Mouse (Mus musculus) T-helper 2 cell (primary cell): ENCODE results near the gene Lcp2.

Experiments
- in situ Hi-C: fragments of 300-600 bp; cut with MboI, MseI; formaldehyde crosslinking; loops from one replicate; pipeline ENCODE4 v1.15.1; 2025; ENCODE audit warnings: high pct_unique_total_duplicates

Lcp2 gene

GRCm38 (mm10) chr11:34042808-34043207 lies 3.9 kb upstream of the Lcp2 start:
- in situ Hi-C loops, result no loop called here

- in situ Hi-C loops, result loop anchor here (5.0 kb wide), 1 partner anchor 40 kb away; no protein-coding TSS in a partner anchor
Observed at GRCm38 (mm10) chr11:34047542-34047937, 820 bp downstream of the Lcp2 start.

- in situ Hi-C loops, result loop anchor here (5.0 kb wide), 1 partner anchor 41 kb away; no protein-coding TSS in a partner anchor
Observed at GRCm38 (mm10) chr11:34048375-34049124, 1.8 kb downstream of the Lcp2 start.

GRCm38 (mm10) chr11:34049125-34049379 lies 2.3 kb downstream of the Lcp2 start:
- in situ Hi-C loops, result loop anchor here (5.0 kb wide), 1 partner anchor 42 kb away; no protein-coding TSS in a partner anchor

- in situ Hi-C loops, result no loop called here
Observed at GRCm38 (mm10) chr11:34050063-34050462, 3.3 kb downstream of the Lcp2 start.

GRCm38 (mm10) chr11:34050643-34051042 lies 3.9 kb downstream of the Lcp2 start:
- in situ Hi-C loops, result no loop called here

GRCm38 (mm10) chr11:34053031-34053818 lies 6.5 kb downstream of the Lcp2 start:
- in situ Hi-C loops, result no loop called here

GRCm38 (mm10) chr11:34054031-34054727 lies 7.5 kb downstream of the Lcp2 start:
- in situ Hi-C loops, result no loop called here

GRCm38 (mm10) chr11:34056715-34057114 lies 10.0 kb downstream of the Lcp2 start:
- in situ Hi-C loops, result no loop called here

GRCm38 (mm10) chr11:34058332-34058731 lies 11.6 kb downstream of the Lcp2 start:
- in situ Hi-C loops, result no loop called here

GRCm38 (mm10) chr11:34058960-34059359 lies 12.2 kb downstream of the Lcp2 start:
- in situ Hi-C loops, result no loop called here

GRCm38 (mm10) chr11:34061740-34062139 lies 15.0 kb downstream of the Lcp2 start:
- in situ Hi-C loops, result loop anchor here (10.0 kb wide), 1 partner anchor 127 kb away; no protein-coding TSS in a partner anchor

- in situ Hi-C loops, result loop anchor here (10.0 kb wide), 1 partner anchor 128 kb away; no protein-coding TSS in a partner anchor
Observed at GRCm38 (mm10) chr11:34063257-34063656, 16.5 kb downstream of the Lcp2 start.

GRCm38 (mm10) chr11:34063702-34064485 lies 17.2 kb downstream of the Lcp2 start:
- in situ Hi-C loops, result loop anchor here (10.0 kb wide), 1 partner anchor 129 kb away; no protein-coding TSS in a partner anchor

GRCm38 (mm10) chr11:34070596-34070995 lies 23.9 kb downstream of the Lcp2 start:
- in situ Hi-C loops, result loop anchor here (5.0 kb wide), 1 partner anchor 63 kb away; no protein-coding TSS in a partner anchor

GRCm38 (mm10) chr11:34072309-34072708 lies 25.6 kb downstream of the Lcp2 start:
- in situ Hi-C loops, result loop anchor here (5.0 kb wide), 1 partner anchor 65 kb away; no protein-coding TSS in a partner anchor

GRCm38 (mm10) chr11:34073776-34074175 lies 27.1 kb downstream of the Lcp2 start:
- in situ Hi-C loops, result loop anchor here (5.0 kb wide), 1 partner anchor 66 kb away; no protein-coding TSS in a partner anchor

- in situ Hi-C loops, result no loop called here
Observed at GRCm38 (mm10) chr11:34077870-34078269, 31.1 kb downstream of the Lcp2 start.

GRCm38 (mm10) chr11:34078581-34078980 lies 31.9 kb downstream of the Lcp2 start:
- in situ Hi-C loops, result no loop called here

GRCm38 (mm10) chr11:34079542-34080464 lies 33.1 kb downstream of the Lcp2 start:
- in situ Hi-C loops, result no loop called here
